Mouse (Mus musculus) right cerebral cortex, adult 18-20 months (tissue): ENCODE results near the gene Slu7.

ENCODE experiments used
- DNase-seq: peaks from one replicate; pipeline ENCODE4 v3.0.0; 2022; ENCODE audit warnings: mixed read lengths

Slu7 gene

GRCm38 (mm10) chr11:43433254-43434023 is at the start of gene Slu7:
Gene Slu7, plus strand, starts transcription at chr11:43433744.
- peak; percentile 71 for DNase-seq

GRCm38 (mm10) chr11:43385055-43385649 is 48.4 kb upstream of the Slu7 start:
- peak; percentile 37 for DNase-seq

- DNase-seq = no peak
These were observed 47.8 kb upstream of the Slu7 start for GRCm38 (mm10) chr11:43385716-43386115.

DNA sequence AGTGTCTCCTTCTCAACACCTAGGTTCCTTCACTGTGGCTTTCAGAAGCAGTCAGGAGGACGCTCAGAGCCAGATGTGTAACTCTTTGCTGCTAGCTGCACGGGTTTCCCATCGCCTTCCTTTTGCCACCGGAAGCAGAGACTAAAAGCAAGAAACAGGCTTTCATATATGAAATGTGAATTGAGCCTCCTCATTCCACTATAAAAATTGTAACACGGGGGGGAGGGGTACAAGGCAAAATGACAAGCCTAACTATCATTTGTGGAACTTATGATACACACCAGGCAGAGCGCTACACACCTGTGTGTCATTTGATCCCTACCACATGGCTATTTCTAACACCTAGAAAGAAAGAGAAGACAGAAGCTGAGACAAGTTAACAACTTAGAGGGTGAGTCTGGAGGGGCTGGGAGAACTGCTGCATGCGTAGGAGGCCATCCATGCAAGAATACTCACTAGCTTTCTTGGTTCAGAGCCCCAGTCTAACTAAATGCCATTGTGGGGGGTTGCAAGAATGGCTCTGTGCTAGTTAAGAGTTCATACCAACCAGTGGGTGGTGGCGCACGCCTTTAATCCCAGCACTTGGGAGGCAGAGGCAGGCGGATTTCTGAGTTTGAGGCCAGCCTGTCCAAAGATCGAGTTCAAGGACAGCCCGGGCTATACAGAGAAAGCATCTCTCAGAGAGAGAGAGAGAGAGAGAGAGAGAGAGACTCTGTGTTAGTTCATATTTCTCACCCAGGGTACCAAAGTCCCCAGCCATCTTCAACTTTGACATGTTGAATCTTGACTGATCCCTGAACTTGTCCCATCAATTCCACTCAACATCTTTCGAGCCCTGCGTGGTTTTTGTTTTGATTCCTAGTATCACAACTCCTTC is 46.3 kb upstream of the Slu7 start:
- DNase-seq = no peak

GRCm38 (mm10) chr11:43388122-43389097 is 45.1 kb upstream of the Slu7 start:
- DNase-seq = no peak

DNA sequence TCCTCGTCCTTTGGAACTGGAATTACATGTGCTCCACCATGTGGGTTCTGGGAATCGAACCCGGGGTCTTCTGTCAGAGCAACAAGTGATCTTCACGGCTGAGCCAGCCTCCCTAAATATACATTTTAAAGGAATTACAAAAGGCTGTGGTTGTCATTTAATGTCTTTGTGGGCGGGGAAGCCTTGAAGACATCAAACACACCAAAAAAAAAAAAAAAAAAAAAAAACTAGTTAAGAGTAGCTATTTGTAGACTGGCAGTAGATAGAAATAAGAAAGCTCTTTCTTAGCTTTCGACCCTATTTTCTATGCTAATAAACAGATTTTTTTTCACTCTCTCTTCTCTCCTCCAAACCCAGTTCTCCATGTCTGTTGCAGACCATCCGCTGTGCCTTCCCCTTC is 44.4 kb upstream of the Slu7 start:
- no peak for DNase-seq

DNA sequence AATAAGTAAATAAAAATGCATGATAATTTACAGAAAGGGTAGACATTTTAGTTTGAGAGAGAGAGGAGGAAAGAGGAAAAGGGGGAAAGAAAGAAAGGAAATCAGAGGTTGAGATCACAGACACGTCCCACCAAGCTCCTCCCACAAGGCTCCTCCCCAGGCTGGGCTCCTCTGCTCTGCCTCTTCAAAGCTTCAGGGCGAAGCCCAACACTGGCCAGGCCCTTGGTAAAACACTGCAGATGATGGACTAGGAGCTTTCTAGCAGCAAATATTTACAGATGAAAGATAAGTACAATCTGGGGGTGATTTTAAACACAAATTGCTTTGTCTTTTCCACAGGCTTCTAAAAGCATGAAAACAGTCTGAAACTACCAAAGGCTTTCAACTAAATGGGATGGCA is 40.8 kb upstream of the Slu7 start:
- no peak for DNase-seq

DNA sequence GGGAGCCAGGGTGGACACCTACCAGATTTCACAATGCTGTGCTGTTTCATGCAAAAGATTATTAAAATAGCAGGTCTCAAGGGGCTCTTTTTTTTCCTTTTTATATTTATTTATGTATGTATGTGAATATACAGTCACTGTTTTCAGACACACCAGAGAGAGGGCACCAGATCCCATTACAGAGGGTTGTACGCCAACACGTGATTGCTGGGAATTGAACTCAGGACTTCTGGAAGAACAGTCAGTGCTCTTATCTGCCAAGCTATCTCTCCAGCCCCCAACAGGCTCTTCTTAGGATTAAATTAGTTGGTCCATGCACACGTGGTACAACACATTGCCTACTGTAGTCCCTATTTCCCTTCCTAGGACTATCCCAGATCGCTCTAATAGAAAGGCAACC is 40.2 kb upstream of the Slu7 start:
- no peak for DNase-seq

- DNase-seq = no peak
These were observed 38.2 kb upstream of the Slu7 start for GRCm38 (mm10) chr11:43395073-43395948.

DNA sequence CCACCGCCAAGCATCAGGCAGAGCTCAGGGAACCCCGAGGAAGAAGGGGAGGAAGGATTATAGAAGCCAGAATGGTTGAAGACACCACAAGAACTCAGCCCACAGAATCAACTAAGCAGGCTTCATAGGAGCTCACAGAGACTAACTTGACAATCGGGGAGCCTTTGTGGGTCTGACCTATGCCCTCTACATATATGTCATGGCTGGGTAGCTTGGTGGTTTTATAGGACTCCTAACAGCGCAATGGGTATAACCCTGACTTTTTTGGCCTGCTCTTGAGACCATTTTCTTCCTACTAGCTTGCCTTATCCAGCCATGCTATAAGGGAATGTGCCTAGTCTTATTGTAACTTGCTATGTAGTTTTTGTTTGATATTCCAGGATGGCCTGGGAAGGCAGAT is 37.3 kb upstream of the Slu7 start:
- no peak for DNase-seq

DNA sequence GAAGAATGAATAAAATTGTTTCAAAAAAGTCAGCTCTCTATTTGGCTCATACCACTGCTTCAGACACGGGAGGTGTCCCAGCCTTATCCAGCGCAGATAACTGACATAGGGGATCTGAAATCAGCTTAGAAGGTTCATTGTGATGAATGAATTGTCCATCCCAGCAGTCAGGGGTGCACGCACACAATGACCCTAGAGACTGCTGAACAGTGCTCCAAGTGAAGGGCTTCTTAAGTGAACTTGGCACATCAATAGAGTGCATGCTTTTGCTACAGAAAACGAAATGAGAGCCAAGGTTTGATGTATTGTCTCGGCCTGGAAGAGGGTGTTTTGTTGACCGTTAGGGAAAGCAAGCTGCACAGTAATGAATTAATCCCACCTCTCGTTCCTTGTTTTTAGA is 36.9 kb upstream of the Slu7 start:
- no peak for DNase-seq

DNA sequence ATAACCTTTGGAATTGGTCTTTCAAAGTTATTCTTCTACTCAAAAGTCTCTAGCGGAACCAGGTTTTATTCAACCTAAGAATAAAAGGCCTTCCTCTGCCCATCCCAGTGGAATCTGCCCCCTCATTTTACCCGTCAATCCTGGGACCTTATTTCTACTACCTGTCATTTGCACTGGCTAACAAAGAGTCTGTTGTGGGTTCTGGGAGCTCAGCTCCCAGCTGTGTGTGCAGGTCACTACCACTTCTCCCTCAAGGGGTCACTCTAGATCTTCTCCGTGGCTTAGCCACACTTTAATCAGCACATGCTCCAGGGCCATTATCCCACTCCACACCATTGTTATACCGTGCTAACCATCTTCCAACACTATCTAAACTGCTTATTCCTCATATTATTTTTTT is 34.2 kb upstream of the Slu7 start:
- DNase-seq = no peak

- no peak for DNase-seq
These were observed 33.4 kb upstream of the Slu7 start for GRCm38 (mm10) chr11:43400131-43400530.

DNA sequence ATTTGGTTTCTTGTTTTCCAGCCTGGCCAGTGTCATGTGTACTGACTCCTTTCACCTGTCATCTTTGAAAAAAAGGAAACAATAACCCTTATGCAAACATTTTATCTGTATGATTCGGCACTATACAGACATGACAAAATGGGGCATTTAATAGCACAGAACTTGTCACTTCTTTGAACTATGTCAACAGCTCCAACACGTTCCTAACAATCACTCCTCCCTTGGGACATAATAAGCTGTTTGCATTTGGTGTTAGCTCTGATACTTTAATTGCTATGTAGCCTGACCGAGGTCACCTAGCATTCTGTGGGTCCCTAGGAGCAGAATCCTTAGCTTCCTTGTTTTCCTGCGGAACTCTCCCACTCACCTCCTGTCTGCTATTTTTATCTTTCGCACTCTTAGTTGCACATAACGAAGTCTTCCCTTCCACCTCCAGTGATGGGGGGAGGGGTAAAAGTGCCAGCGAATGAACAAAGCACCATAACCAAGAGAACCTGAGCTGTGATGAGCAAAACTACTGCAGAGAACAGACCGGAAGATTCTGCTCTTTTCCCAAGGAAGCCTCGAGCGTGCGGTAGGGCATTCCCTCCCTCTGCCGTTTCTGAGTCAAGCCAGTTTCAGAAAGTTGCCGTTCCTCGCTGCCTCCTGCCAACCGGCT is 29.3 kb upstream of the Slu7 start:
- DNase-seq = no peak

DNA sequence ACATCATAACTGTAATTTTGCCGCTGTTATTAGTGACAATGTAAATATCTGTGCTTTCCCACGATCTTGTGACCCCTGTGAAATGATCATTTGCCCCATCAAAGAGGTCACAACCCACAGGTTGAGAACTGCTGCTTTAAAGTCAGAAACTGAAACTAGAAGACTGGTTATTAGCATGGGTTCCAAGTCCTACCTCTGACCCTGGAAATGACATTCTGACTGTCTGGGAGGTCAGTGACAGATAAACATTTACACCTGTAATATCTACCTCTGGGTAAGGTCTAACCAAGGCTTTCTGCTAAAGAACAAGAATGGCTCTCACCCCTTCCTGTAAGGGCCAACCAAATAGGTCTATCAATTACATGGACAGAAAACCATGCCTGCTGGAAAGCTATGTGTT is 24.7 kb upstream of the Slu7 start:
- DNase-seq = no peak

- DNase-seq = no peak
These were observed 23.3 kb upstream of the Slu7 start for GRCm38 (mm10) chr11:43410291-43410690.

- DNase-seq = peak; percentile 54
These were observed 22.1 kb upstream of the Slu7 start for GRCm38 (mm10) chr11:43411413-43411812.

- peak; percentile 85 for DNase-seq
These were observed 20.6 kb upstream of the Slu7 start for GRCm38 (mm10) chr11:43412771-43413451.

DNA sequence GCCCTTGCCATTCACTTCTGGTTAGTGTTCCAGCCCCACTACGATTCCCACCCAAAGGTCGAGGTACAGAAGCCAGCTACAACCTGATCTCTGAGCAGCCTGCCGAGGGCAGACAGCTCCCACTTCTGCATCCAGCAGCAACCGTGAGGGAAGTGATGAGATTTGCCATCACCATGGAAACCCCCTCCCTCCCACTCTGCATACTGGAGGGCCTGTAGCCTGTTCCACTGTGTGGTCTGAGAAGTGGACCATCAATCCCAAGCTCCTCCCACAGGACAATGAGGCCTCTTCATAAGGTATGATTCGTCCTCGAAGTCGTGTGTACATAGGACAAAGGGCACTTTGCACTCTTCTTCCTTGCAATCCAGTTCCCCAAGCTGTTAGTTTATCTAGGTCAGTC is 16.3 kb upstream of the Slu7 start:
- no peak for DNase-seq

GRCm38 (mm10) chr11:43424386-43424785 is 9.2 kb upstream of the Slu7 start:
- DNase-seq = no peak
